Mouse (Mus musculus) forebrain, embryonic 10.5 days (tissue): ENCODE measurements around the gene Gm5475. TPM values are rescaled to one million over a fixed set of nuclear protein-coding genes. Genes with fewer than 3 reads are reported as not detected.
A peak's percentile ranks its signal among the peaks of the same experiment; 100 is the strongest.

Experiments
- DNase-seq: peaks from one replicate; pipeline ENCODE4 v3.0.0-alpha.2; 2017; ENCODE audit warnings: low spot score; ENCODE audit errors: extremely low spot score
- H3K27ac ChIP-seq: fragments of 300-500 bp; sonication (generic); 2 replicates; pipeline ENCODE4 v1.5.1; 2016; ENCODE audit warnings: mild to moderate bottlenecking
- H3K27me3 ChIP-seq: fragments of 300-500 bp; sonication (generic); 2 replicates; pipeline ENCODE4 v1.6.1; 2016; ENCODE audit warnings: mild to moderate bottlenecking; ENCODE audit not compliant: poor library complexity, severe bottlenecking
- H3K36me3 ChIP-seq: fragments of 300-500 bp; sonication (generic); replicated peaks from 2 replicates; pipeline ENCODE4 v1.6.1; 2016; ENCODE audit warnings: mild to moderate bottlenecking, moderate library complexity
- H3K4me1 ChIP-seq: fragments of 300-500 bp; sonication (generic); 2 replicates; pipeline ENCODE4 v1.6.1; 2016
- H3K4me3 ChIP-seq: fragments of 300-500 bp; sonication (generic); 2 replicates; pipeline ENCODE4 v1.5.1; 2016; ENCODE audit warnings: mild to moderate bottlenecking, moderate library complexity
- H3K9me3 ChIP-seq: fragments of 300-500 bp; sonication (generic); 2 replicates; pipeline ENCODE4 v1.6.1; 2016; ENCODE audit warnings: mild to moderate bottlenecking, moderate library complexity
- WGBS: fragments of 180-500 bp; shearing (Covaris S2); methylation state at CpG from one replicate; pipeline ENCODE4 v1.1.7; 2016; 5-methylcytosine and 5-hydroxymethylcytosine counted together
- polyA plus RNA-seq: library from polyadenylated mRNA; unstranded; fragments of >200 nt; fragmentation: Nextera tagmentation; extraction: Ambion mirVana; gene quantifications from 2 replicates; pipeline ENCODE4 v1.2.1, GENCODE M21; 2016

Gene Gm5475
- polyA plus RNA-seq, 1 experiment from 2014 or later: 0.05 TPM

DNA sequence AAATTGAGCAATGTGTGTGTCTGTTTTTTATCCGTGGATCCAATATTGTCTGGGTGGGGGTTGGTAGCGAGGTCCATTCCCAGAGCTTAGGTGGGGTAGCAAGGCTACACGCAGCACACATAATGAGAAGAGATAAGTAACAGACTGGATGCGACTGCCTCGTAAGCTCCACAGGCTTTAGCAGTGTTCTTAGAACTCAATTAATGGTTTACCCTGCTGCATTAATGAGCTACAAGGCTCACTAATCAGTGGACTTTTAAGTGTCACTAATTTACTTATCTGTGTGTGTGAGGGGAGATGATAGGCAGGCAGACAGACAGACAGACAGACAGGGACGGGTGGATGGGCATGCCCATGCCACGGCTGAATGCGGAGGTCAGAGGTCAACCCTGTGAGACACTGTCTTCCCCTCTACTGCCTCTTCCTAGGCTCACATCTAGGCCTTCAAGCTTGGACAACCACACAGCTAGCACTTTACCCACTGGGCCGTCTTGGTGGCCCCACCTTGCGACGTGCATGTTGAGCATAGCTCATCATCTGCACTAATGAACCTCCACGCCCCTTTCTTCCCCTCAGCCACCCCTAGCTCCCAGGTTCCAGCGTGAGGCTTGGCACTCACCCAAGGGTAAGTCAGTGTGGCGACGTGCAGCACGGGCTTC is 21.2 kb upstream of the Gm5475 start:
- Histone ChIP-seq H3K4me1 (no peaks in the 10 kb centered on the region), H3K27ac (no peak overlapping the region), H3K36me3 (peaks cover 100% of the 10 kb centered on the region), H3K9me3 (no peaks in the 10 kb centered on the region), H3K4me3 (no peak overlapping the region), H3K27me3 (no peaks in the 10 kb centered on the region)
- no peak for DNase-seq
- WGBS: 93% methylated on average over 16 of the region's 16 CpGs

DNA sequence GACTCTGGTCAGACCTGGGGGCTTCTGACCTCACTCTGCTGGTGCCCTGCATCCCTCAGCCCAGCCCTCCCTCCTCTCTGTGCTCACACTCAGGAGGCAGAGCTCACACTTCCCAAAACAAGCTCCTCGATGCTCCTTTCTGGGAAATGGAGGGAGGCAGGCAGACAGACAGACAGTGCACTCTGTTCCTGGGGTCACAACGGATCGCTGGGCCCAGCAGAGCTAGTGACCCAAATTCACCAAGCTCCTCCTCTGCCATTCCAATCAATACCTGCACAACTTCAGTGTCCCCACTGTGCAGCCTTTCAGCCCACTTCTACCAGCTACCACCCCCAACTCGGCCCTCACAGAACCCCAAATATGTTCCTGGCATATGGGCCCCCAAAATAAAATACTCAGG is 20.1 kb upstream of the Gm5475 start:
- Histone ChIP-seq H3K4me1 (no peaks in the 10 kb centered on the region), H3K27me3 (no peaks in the 10 kb centered on the region), H3K36me3 (peaks cover 96% of the 10 kb centered on the region), H3K27ac (no peak overlapping the region), H3K4me3 (no peak overlapping the region), H3K9me3 (no peaks in the 10 kb centered on the region)
- 94% methylated on average over 4 of the region's 4 CpGs for WGBS
- no peak for DNase-seq

DNA sequence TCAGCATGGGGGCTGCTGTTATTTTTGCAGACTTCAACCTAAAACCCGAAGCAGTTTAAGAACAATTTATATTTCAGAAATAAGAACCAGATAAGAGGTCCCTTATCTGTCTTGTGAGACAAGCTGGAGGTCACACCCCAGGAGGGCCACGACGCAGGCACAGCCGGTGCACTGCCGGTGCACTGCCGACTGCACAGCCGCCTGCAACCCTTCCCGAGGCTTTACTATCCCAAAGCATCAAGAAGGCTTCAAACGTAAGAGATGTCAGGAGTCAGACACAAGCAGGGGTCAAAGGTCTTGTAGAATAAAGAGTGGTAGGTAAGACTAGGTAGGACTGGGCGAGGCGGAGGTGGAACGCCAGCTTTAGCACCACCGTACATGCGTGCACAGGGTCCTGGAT is 19.6 kb upstream of the Gm5475 start:
- WGBS: 94% methylated on average over 14 of the region's 14 CpGs
- no peaks in the 10 kb centered on the region for H3K4me1 ChIP-seq
- H3K9me3 ChIP-seq: no peaks in the 10 kb centered on the region
- DNase-seq: no peak
- H3K36me3 ChIP-seq: peaks cover 94% of the 10 kb centered on the region
- H3K4me3 ChIP-seq: no peak overlapping the region
- no peak overlapping the region for H3K27ac ChIP-seq
- H3K27me3 ChIP-seq: no peaks in the 10 kb centered on the region

DNA sequence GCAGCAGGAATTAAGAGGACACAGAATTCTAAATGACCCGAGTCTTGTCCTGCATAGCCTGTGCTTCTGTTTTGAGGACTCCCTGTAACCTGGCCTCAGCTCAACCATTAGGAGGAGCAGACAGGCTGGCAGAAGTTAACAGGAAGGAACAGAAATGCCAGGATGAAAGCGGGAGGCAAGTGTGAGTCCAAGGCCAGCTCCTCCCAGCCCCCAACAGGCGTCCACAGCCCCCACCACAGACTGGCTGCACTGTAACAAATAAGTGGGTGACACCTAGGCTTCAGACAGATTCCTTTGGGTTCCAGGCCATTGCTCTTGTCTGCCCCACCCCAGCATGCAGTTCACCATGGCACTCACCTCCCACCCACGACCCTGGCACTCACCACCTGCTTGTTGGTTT is 19.1 kb upstream of the Gm5475 start:
- Histone ChIP-seq H3K36me3 (peaks cover 94% of the 10 kb centered on the region), H3K27ac (no peak overlapping the region), H3K4me3 (no peak overlapping the region), H3K4me1 (no peaks in the 10 kb centered on the region), H3K27me3 (no peaks in the 10 kb centered on the region), H3K9me3 (no peaks in the 10 kb centered on the region)
- DNase-seq: no peak
- 91% methylated on average over 4 of the region's 4 CpGs for WGBS

DNA sequence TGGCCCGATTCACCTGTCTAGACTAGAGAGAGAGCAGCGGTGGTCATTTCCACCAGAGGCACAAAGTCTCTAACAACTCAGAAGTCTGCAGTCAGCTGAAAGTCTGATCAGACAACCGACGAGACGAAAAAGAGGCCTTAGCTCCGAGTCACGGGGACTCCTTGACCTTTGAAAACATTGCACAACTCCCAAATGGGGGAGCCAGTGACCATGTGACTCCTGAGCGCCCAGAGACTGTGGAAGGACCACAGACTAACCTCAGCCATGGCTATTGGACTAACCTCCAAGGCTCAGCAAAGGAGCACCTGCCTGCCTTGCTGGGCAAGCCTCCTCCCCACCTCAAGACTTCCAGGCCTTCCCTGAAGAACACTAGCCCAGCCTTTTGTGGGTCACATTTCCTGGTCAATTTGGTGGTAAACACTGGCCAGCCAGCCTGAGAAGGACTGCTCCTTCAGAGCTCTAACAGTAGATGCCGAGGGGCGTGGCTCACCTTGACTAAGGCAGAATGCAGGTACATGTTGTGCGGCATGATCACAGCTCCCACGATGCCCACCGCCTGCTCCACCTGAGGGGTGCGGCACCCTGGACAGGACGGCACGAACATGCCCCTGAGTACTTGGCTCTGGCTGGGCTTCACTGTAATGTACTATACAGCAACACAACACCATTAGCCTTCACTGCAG is 18.5 kb upstream of the Gm5475 start:
- Histone ChIP-seq H3K27me3 (no peaks in the 10 kb centered on the region), H3K4me3 (no peak overlapping the region), H3K27ac (no peak overlapping the region), H3K4me1 (no peaks in the 10 kb centered on the region), H3K9me3 (no peaks in the 10 kb centered on the region), H3K36me3 (peaks cover 94% of the 10 kb centered on the region)
- no peak for DNase-seq
- WGBS: 95% methylated on average over 16 of the region's 16 CpGs

DNA sequence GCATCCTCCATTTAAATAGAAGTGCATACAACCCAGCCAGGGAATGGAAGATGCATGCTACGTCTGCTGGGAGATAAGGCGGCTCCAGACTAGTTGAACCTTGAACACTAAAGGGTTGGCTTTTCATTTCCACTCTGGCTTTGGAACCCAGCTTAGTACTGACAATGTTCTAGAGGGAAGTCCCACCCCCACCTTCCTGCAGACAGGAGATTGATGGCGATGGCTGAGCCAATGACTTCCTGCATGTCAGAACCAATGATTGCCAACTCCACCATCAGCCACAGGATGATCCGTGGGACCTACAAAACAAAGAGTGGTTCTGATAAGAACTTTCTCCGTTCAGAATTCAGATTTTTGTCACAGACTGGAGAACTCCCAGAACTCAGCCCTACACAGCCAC is 15.9 kb upstream of the Gm5475 start:
- WGBS: 89% methylated on average over 5 of the region's 5 CpGs
- no peak for DNase-seq
- peaks cover 94% of the 10 kb centered on the region for H3K36me3 ChIP-seq
- H3K9me3 ChIP-seq: no peaks in the 10 kb centered on the region
- no peak overlapping the region for H3K27ac ChIP-seq
- no peaks in the 10 kb centered on the region for H3K4me1 ChIP-seq
- H3K4me3 ChIP-seq: no peak overlapping the region
- H3K27me3 ChIP-seq: no peaks in the 10 kb centered on the region

DNA sequence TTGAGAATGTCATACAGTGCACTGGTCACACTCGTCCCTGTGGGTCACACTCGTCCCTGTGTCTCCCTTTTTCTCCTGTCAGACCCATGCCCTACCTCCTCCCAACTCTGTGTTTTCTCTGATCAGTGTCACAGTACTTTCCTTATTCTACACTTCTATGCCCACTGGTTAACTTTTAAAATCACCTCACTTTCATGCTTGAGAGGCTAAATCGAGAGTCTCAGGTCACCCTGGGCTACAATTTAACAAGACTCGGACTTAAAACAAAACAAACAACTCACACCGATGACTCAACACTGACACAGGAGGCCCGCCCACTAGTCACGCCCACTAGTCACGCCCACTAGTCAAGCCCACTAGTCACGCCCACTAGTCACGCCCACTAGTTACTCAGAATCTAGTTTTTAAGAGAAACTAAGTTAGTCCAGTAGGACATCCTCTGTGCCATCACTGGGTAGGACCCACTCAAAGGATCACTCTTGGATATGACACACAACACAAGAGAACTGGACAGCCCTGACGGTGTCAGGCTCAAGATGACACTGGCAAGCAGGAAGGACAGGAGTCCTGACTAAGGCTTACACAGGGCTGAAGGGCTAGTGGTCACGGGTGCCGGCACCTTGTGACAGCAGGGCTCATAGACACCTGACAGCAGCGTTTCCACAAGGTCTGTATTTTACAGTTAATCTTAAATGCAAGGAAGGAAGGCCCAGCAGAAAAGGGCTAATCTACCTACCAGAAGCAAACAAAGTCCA is 10.9 kb upstream of the Gm5475 start:
- Histone ChIP-seq H3K4me3 (no peak overlapping the region), H3K36me3 (peaks cover 54% of the 10 kb centered on the region), H3K4me1 (peaks cover 3% of the 10 kb centered on the region; the same call in 1 of the 2 replicates), H3K27ac (no peak overlapping the region), H3K27me3 (no peaks in the 10 kb centered on the region), H3K9me3 (no peaks in the 10 kb centered on the region)
- peak; percentile 25 for DNase-seq
- 68% methylated on average over 14 of the region's 14 CpGs for WGBS

DNA sequence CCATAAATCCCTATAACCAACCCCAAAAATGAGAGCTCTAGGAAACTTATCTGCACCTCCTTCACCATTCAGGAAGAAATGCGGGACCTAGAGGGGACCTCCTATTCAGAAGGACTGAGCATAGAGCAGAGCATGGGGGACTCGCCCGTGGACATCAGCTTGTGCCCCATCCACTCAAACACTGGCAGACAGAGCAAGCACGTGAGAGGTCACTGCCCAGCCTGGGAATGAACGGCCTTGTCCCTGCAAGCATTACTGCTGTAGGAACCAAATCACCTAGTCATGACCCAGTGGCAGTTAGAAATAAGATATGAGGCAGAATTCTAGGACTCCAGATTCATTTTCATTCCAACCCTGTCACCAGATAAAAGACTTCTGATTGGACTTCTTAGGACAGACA is 10.2 kb upstream of the Gm5475 start:
- Histone ChIP-seq H3K4me3 (no peak overlapping the region), H3K27ac (no peak overlapping the region), H3K4me1 (peaks cover 3% of the 10 kb centered on the region; the same call in 1 of the 2 replicates), H3K27me3 (no peaks in the 10 kb centered on the region), H3K36me3 (peaks cover 51% of the 10 kb centered on the region), H3K9me3 (no peaks in the 10 kb centered on the region)
- DNase-seq: no peak
- 93% methylated on average over 5 of the region's 5 CpGs for whole genome bisulfite sequencing

DNA sequence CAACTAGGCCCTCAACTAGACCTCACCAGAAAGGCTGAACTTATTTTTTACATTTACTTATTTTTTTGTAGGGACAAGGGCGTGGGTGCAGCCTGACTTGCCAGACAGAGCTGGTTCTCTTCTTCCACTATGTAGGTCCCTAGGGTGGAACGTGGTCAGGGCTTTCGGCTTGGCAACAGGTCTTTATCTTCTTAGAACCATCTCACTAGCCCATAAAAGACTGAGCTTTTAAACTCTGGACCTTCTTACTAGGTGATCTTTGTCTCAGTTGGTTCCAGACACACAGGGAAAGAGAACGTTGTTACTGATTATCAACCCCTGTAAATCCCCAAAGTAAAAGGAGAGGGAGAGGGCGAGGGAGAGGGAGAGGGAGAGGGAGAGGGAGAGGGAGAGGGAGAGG is 8.6 kb upstream of the Gm5475 start:
- no peaks in the 10 kb centered on the region for H3K9me3 ChIP-seq
- no peaks in the 10 kb centered on the region for H3K27me3 ChIP-seq
- H3K4me3 ChIP-seq: no peak overlapping the region
- WGBS: 89% methylated on average over 4 of the region's 5 CpGs
- peaks cover 38% of the 10 kb centered on the region for H3K36me3 ChIP-seq
- H3K27ac ChIP-seq: no peak overlapping the region
- peaks cover 8% of the 10 kb centered on the region; the same call in 1 of the 2 replicates for H3K4me1 ChIP-seq
- no peak for DNase-seq

DNA sequence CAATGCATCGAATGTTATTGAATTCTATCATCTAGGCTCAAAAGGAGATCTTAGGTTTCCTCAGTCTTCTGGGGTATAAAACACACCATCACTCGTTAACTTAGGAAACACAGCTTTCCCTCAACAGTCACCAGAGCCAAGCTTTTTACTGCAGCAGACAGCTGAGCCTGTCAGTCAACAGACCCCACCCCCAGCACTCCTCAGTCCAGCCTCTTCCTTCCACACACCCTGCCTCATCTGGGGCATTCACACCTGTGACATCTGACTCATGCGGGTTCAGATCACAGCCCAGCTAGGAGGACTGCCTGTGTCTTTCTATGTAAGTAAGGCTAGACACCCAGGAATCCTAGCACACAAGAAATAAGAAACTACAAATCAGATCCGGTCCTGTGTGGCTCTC is 7.9 kb upstream of the Gm5475 start:
- Histone ChIP-seq H3K27me3 (no peaks in the 10 kb centered on the region), H3K27ac (no peak overlapping the region), H3K4me3 (no peak overlapping the region), H3K9me3 (no peaks in the 10 kb centered on the region), H3K36me3 (peaks cover 31% of the 10 kb centered on the region), H3K4me1 (peaks cover 8% of the 10 kb centered on the region; the same call in 1 of the 2 replicates)
- 86% methylated on average over 4 of the region's 4 CpGs for WGBS
- no peak for DNase-seq

DNA sequence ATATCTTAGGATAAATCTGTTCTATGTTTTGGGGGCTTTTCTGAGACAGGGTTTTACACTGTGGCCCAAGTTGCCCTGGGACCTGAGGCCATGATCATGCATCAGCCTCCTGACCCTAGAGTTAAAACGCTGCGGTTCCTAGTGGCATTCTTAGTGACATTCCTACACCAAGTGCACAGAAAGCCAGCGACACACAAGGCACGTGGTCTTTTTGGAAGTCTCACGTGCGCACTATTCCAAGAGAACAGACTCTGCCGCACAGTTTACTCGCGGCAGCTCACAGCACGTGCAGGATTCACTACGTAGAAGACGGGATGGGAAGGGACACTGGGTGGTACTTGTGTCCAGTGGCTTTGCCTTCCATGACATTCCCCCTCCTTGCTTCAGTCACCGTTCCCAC is 7.0 kb upstream of the Gm5475 start:
- DNase-seq: no peak
- Histone ChIP-seq H3K27ac (no peak overlapping the region), H3K4me1 (peaks cover 17% of the 10 kb centered on the region), H3K9me3 (no peaks in the 10 kb centered on the region), H3K4me3 (no peak overlapping the region), H3K27me3 (no peaks in the 10 kb centered on the region), H3K36me3 (peaks cover 22% of the 10 kb centered on the region)
- WGBS: 95% methylated on average over 13 of the region's 13 CpGs

DNA sequence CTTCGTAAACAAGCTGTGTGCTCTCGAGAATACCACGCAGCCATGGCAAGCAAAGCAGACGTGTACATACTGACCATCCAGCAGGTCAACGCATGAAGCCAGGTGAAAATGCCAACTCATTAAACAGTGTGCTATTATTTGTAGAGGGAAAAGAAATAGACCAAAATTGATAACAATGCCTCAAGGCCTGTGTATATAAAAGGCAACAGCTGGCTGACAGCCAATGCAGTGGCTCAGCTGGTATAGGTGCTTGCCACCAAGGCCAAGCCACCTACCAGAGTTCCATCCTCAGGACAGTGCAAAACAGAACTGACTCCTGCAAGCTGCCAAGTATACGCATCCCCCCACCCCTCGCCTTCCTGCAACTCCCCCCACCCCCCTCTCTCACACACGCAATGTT is 6.3 kb upstream of the Gm5475 start:
- H3K4me3 ChIP-seq: no peak overlapping the region
- H3K36me3 ChIP-seq: peaks cover 15% of the 10 kb centered on the region
- H3K4me1 ChIP-seq: peaks cover 25% of the 10 kb centered on the region
- H3K27ac ChIP-seq: no peak overlapping the region
- no peaks in the 10 kb centered on the region for H3K9me3 ChIP-seq
- WGBS: 94% methylated on average over 8 of the region's 8 CpGs
- DNase-seq: no peak
- no peaks in the 10 kb centered on the region for H3K27me3 ChIP-seq

DNA sequence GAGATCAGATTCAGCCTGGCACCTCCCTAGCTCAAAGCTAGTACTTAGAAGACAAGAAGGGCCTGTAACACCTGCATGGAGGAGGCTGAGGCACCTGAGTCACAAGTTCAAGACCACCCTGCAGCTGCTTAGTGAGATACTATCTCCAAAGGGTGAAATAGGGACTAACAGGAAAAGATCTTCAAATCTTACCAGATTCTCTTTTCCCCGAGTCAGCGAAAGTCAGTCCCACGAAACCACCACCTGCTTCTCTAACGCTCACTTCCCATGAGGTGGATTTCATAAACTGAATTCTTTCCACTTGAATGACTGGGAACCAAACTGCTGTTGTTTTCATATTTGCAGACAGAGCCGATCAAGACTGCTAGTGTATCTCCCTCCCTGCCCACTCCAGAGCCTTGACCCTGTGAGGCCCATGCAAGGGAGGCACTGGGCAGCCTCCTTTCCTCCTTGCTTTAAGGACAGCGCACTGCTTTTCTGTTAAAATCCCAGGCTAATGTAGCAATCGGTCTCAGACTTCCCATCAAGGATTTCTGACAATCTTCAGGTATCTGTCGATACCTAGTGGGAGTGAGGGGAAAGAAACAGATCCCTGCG is 4.0 kb upstream of the Gm5475 start:
- no peaks in the 10 kb centered on the region for H3K9me3 ChIP-seq
- no peak overlapping the region for H3K27ac ChIP-seq
- WGBS: 93% methylated on average over 9 of the region's 9 CpGs
- H3K36me3 ChIP-seq: no peaks in the 10 kb centered on the region
- peaks cover 43% of the 10 kb centered on the region for H3K4me1 ChIP-seq
- no peak overlapping the region for H3K4me3 ChIP-seq
- DNase-seq: no peak
- no peaks in the 10 kb centered on the region for H3K27me3 ChIP-seq
